Mouse (Mus musculus) liver, embryonic 13.5 days (tissue): ENCODE data around the gene Pwwp2b. TPM values are rescaled to one million over a fixed set of nuclear protein-coding genes. Genes with fewer than 3 reads are reported as not detected.

ENCODE experiments used
- ATAC-seq: fragments of 200-750 bp; cut with Nextera tagmentation; 2 replicates; pipeline ENCODE4 v1.8.0; 2017; ENCODE audit warnings: low read depth, mild to moderate bottlenecking, moderate number of reproducible peaks, moderate library complexity
- DNase-seq: peaks from one replicate; pipeline ENCODE4 v3.0.0; 2022
- H3K27ac ChIP-seq: fragments of 300-500 bp; sonication (generic); 2 replicates; pipeline ENCODE4 v1.5.1; 2015; ENCODE audit warnings: moderate library complexity, mild to moderate bottlenecking, inconsistent platforms
- H3K27me3 ChIP-seq: fragments of 300-500 bp; sonication (generic); 2 replicates; pipeline ENCODE4 v1.6.1; 2015; ENCODE audit warnings: mild to moderate bottlenecking, inconsistent platforms
- H3K36me3 ChIP-seq: fragments of 300-500 bp; sonication (generic); 2 replicates; pipeline ENCODE4 v1.6.1; 2015; ENCODE audit warnings: mild to moderate bottlenecking, inconsistent platforms
- H3K4me1 ChIP-seq: fragments of 300-500 bp; sonication (generic); replicated peaks from 2 replicates; pipeline ENCODE4 v1.6.1; 2015; ENCODE audit warnings: inconsistent platforms
- H3K4me2 ChIP-seq: fragments of 300-500 bp; sonication (generic); 2 replicates; pipeline ENCODE4 v1.6.1; 2015; ENCODE audit warnings: inconsistent platforms, mild to moderate bottlenecking, moderate library complexity
- H3K4me3 ChIP-seq: fragments of 300-500 bp; sonication (generic); replicated peaks from 2 replicates; pipeline ENCODE4 v1.5.1; 2015; ENCODE audit warnings: mild to moderate bottlenecking, inconsistent platforms
- H3K9ac ChIP-seq: fragments of 300-500 bp; sonication (generic); 2 replicates; pipeline ENCODE4 v1.6.1; 2015; ENCODE audit warnings: mild to moderate bottlenecking, inconsistent platforms
- H3K9me3 ChIP-seq: fragments of 300-500 bp; sonication (generic); replicated peaks from 2 replicates; pipeline ENCODE4 v1.6.1; 2016; ENCODE audit warnings: inconsistent platforms
- WGBS: fragments of 180-500 bp; shearing (Covaris S2); methylation state at CpG from one replicate; pipeline ENCODE4 v1.1.7; 2015; ENCODE audit not compliant: insufficient replicate concordance; 5-methylcytosine and 5-hydroxymethylcytosine counted together
- polyA plus RNA-seq: library from polyadenylated mRNA; unstranded; fragments of >200 nt; fragmentation: Nextera tagmentation; extraction: Ambion mirVana; gene quantifications from 2 replicates; pipeline ENCODE4 v1.2.1, GENCODE M21; 2015

Gene Pwwp2b
- polyA plus RNA-seq, 1 experiment from 2014 or later, result 1.7 TPM

- Histone ChIP-seq H3K4me1 (0 out of 2 replicates have a peak, but pooled peaks cover 4% of the 10 kb centered on the region), H3K27me3 (no peaks in the 10 kb centered on the region), H3K4me3 (no peak overlapping the region), H3K36me3 (no peaks in the 10 kb centered on the region), H3K27ac (no peak overlapping the region), H3K9me3 (no peaks in the 10 kb centered on the region), H3K9ac (no peak overlapping the region), H3K4me2 (no peak overlapping the region)
- ATAC-seq (no peak), DNase-seq (no peak)
- WGBS, result 66% methylated on average over 8 of the region's 8 CpGs
These were observed 18.9 kb downstream of the Pwwp2b start for GRCm38 (mm10) chr7:139266886-139267870.

GRCm38 (mm10) chr7:139270738-139271137 lies 22.5 kb downstream of the Pwwp2b start:
- ATAC-seq (no peak), DNase-seq (no peak)
- no peak overlapping the region for H3K9ac ChIP-seq
- H3K9me3 ChIP-seq, result no peaks in the 10 kb centered on the region
- H3K27ac ChIP-seq, result no peak overlapping the region
- no peak overlapping the region for H3K4me2 ChIP-seq
- peaks cover 22% of the 10 kb centered on the region for H3K4me1 ChIP-seq
- no peak overlapping the region for H3K4me3 ChIP-seq
- H3K27me3 ChIP-seq, result no peaks in the 10 kb centered on the region
- WGBS, result 79% methylated on average over 1 of the region's 1 CpGs
- H3K36me3 ChIP-seq, result no peaks in the 10 kb centered on the region

GRCm38 (mm10) chr7:139271871-139272270 lies 23.6 kb downstream of the Pwwp2b start:
- peaks cover 22% of the 10 kb centered on the region for H3K4me1 ChIP-seq
- no peak overlapping the region for H3K9ac ChIP-seq
- no peaks in the 10 kb centered on the region for H3K27me3 ChIP-seq
- no peaks in the 10 kb centered on the region for H3K36me3 ChIP-seq
- DNase-seq, result no peak
- no peak overlapping the region for H3K4me2 ChIP-seq
- no peaks in the 10 kb centered on the region for H3K9me3 ChIP-seq
- no peak overlapping the region for H3K4me3 ChIP-seq
- WGBS, result 77% methylated on average over 5 of the region's 5 CpGs
- ATAC-seq, result no peak
- H3K27ac ChIP-seq, result no peak overlapping the region

GRCm38 (mm10) chr7:139272639-139273396 lies 24.5 kb downstream of the Pwwp2b start:
- no peak for DNase-seq
- H3K27ac ChIP-seq, result peak overlapping the region; percentile 55
- no peaks in the 10 kb centered on the region for H3K9me3 ChIP-seq
- H3K9ac ChIP-seq, result no peak overlapping the region
- H3K4me3 ChIP-seq, result no peak overlapping the region
- WGBS, result 6% methylated on average over 1 of the region's 1 CpGs
- H3K27me3 ChIP-seq, result no peaks in the 10 kb centered on the region
- no peak overlapping the region for H3K4me2 ChIP-seq
- ATAC-seq, result peak; percentile 30; the same call in 1 of the 2 replicates
- peaks cover 22% of the 10 kb centered on the region for H3K4me1 ChIP-seq
- H3K36me3 ChIP-seq, result no peaks in the 10 kb centered on the region

GRCm38 (mm10) chr7:139273397-139273719 lies 25.1 kb downstream of the Pwwp2b start:
- H3K9ac ChIP-seq, result no peak overlapping the region
- WGBS, result 12% methylated on average over 2 of the region's 2 CpGs
- no peaks in the 10 kb centered on the region for H3K27me3 ChIP-seq
- ATAC-seq, result peak; percentile 75
- no peaks in the 10 kb centered on the region for H3K36me3 ChIP-seq
- peak overlapping the region; percentile 55 for H3K27ac ChIP-seq
- peaks cover 22% of the 10 kb centered on the region for H3K4me1 ChIP-seq
- DNase-seq, result no peak
- no peak overlapping the region for H3K4me3 ChIP-seq
- H3K4me2 ChIP-seq, result no peak overlapping the region
- H3K9me3 ChIP-seq, result no peaks in the 10 kb centered on the region

- Histone ChIP-seq H3K4me3 (no peak overlapping the region), H3K9me3 (no peaks in the 10 kb centered on the region), H3K4me2 (no peak overlapping the region), H3K36me3 (no peaks in the 10 kb centered on the region), H3K4me1 (peaks cover 30% of the 10 kb centered on the region), H3K9ac (no peak overlapping the region), H3K27ac (no peak overlapping the region), H3K27me3 (no peaks in the 10 kb centered on the region)
- no peak for DNase-seq
- WGBS, result 58% methylated on average over 10 of the region's 10 CpGs
- no peak for ATAC-seq
These were observed 27.3 kb downstream of the Pwwp2b start for GRCm38 (mm10) chr7:139275586-139275985.

GRCm38 (mm10) chr7:139276150-139276549 lies 27.9 kb downstream of the Pwwp2b start:
- DNase-seq (no peak), ATAC-seq (no peak)
- Histone ChIP-seq H3K27me3 (no peaks in the 10 kb centered on the region), H3K9ac (no peak overlapping the region), H3K4me3 (no peak overlapping the region), H3K27ac (no peak overlapping the region), H3K4me2 (no peak overlapping the region), H3K36me3 (no peaks in the 10 kb centered on the region), H3K4me1 (peaks cover 36% of the 10 kb centered on the region), H3K9me3 (no peaks in the 10 kb centered on the region)
- WGBS, result 81% methylated on average over 10 of the region's 10 CpGs

GRCm38 (mm10) chr7:139277536-139277935 lies 29.3 kb downstream of the Pwwp2b start:
- H3K9me3 ChIP-seq, result no peaks in the 10 kb centered on the region
- no peak for DNase-seq
- H3K27ac ChIP-seq, result no peak overlapping the region
- H3K27me3 ChIP-seq, result no peaks in the 10 kb centered on the region
- H3K4me2 ChIP-seq, result no peak overlapping the region
- 68% methylated on average over 7 of the region's 7 CpGs for WGBS
- no peak overlapping the region for H3K9ac ChIP-seq
- H3K4me3 ChIP-seq, result no peak overlapping the region
- no peak for ATAC-seq
- H3K4me1 ChIP-seq, result peaks cover 34% of the 10 kb centered on the region
- no peaks in the 10 kb centered on the region for H3K36me3 ChIP-seq

- Histone ChIP-seq H3K27me3 (no peaks in the 10 kb centered on the region), H3K36me3 (no peaks in the 10 kb centered on the region), H3K9ac (no peak overlapping the region), H3K4me1 (peaks cover 19% of the 10 kb centered on the region), H3K27ac (no peak overlapping the region), H3K9me3 (no peaks in the 10 kb centered on the region), H3K4me3 (no peak overlapping the region), H3K4me2 (no peak overlapping the region)
- DNase-seq (no peak), ATAC-seq (no peak)
- WGBS, result 70% methylated on average over 5 of the region's 5 CpGs
These were observed 31.3 kb downstream of the Pwwp2b start for GRCm38 (mm10) chr7:139279571-139279970.

GRCm38 (mm10) chr7:139280044-139280443 lies 31.8 kb downstream of the Pwwp2b start:
- no peak overlapping the region for H3K4me2 ChIP-seq
- no peak for DNase-seq
- H3K9ac ChIP-seq, result no peak overlapping the region
- H3K4me1 ChIP-seq, result peaks cover 19% of the 10 kb centered on the region
- 46% methylated on average over 1 of the region's 1 CpGs for WGBS
- no peaks in the 10 kb centered on the region for H3K27me3 ChIP-seq
- H3K9me3 ChIP-seq, result no peaks in the 10 kb centered on the region
- H3K36me3 ChIP-seq, result no peaks in the 10 kb centered on the region
- H3K27ac ChIP-seq, result no peak overlapping the region
- H3K4me3 ChIP-seq, result no peak overlapping the region
- ATAC-seq, result no peak

- Histone ChIP-seq H3K4me2 (no peak overlapping the region), H3K27me3 (no peaks in the 10 kb centered on the region), H3K9me3 (no peaks in the 10 kb centered on the region), H3K36me3 (no peaks in the 10 kb centered on the region), H3K9ac (no peak overlapping the region), H3K4me3 (no peak overlapping the region), H3K27ac (no peak overlapping the region), H3K4me1 (peaks cover 19% of the 10 kb centered on the region)
- DNase-seq (no peak), ATAC-seq (peak; percentile 62; the same call in 1 of the 2 replicates)
- WGBS, result 36% methylated on average over 2 of the region's 2 CpGs
These were observed 32.9 kb downstream of the Pwwp2b start for GRCm38 (mm10) chr7:139281195-139281594.
